Mouse (Mus musculus) layer of hippocampus, postnatal 10 days (tissue): Measurements from ENCODE around the gene Nrn1l. TPM values are rescaled to one million over a fixed set of nuclear protein-coding genes. Genes with fewer than 3 reads are reported as not detected.

Experiments
- DNase-seq, 2 experiments: peaks; one replicate each; pipeline ENCODE4 v3.0.0; 2021; ENCODE audit warnings: low spot score in 2 of 2
- total RNA-seq, 2 experiments: library from RNA; stranded (reverse); gene quantifications; 2 replicates each; pipeline ENCODE4 v1.2.3; 2021

Gene Nrn1l
- total RNA-seq, 2 experiments from 2014 or later = 0.66 to 1.5 TPM

DNA sequence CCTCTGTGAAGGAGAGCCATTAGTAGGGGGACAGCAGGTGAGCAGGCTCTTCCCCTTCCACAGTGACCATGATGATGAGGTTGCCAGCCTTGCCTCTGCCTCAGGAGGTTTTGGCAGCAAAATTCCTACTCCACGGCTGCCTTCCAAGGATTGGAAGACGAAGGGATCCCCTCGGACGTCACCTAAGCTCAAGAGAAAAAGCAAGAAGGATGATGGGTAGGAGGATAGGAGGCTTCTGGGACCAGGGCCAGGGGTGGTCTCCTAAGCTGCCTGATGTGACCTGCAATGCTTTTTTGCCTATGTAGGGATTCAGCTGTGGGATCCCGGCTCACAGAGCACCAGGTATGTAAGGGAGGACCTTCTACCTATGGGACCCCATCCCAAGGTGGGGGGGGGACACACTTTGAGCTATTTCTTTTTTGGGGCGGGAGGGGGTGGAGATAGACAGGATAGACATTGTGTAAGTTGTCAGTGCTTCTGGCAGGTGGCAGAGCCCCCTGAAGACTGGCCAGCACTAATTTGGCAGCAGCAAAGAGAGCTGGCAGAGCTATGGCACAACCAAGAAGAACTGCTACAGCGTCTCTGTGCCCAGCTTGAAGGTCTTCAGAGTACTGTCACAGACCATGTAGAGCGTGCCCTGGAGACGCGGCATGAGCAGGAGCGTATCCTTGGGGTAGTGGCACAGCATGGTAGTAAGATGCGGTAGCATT, 3.5 kb upstream of the Nrn1l start:
- DNase-seq = peak; percentile 40 to 52

DNA sequence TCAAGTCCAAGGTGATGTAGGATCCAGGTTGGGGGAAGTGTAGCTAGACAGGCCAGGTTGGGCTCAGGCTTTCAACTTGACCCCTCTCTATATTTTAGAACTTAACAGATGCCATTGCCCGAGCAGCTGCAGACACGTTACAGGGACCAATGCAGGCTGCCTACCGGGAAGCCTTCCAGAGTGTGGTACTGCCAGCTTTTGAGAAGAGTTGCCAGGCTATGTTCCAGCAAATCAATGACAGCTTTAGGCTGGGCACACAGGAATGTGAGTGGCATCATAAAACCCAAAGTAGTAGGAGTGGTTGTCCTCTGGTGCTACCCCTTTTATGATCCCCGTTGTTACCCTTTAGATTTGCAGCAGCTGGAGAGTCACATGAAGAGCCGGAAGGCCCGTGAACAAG, 2.5 kb upstream of the Nrn1l start:
- peak; percentile 80 for DNase-seq

DNA sequence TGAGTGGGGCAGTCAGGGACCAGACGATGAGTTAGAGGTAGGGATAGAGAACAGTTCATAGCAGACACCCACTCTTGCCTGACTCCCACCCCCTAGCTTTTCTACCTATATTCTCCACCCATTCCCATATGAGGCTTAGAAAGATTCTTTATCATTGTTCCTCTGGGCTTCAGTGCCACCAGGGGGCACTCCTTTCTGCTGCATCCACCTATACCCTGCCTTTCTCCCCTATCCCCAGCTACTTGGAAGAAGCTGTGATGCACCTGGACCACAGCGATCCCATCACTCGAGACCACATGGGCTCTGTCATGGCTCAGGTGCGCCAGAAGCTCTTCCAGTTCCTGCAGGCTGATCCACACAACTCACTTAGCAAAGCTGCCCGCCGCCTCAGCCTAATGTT, 935 bp upstream of the Nrn1l start:
- peak in 1 of 2 experiments; percentile 42 for DNase-seq

DNA sequence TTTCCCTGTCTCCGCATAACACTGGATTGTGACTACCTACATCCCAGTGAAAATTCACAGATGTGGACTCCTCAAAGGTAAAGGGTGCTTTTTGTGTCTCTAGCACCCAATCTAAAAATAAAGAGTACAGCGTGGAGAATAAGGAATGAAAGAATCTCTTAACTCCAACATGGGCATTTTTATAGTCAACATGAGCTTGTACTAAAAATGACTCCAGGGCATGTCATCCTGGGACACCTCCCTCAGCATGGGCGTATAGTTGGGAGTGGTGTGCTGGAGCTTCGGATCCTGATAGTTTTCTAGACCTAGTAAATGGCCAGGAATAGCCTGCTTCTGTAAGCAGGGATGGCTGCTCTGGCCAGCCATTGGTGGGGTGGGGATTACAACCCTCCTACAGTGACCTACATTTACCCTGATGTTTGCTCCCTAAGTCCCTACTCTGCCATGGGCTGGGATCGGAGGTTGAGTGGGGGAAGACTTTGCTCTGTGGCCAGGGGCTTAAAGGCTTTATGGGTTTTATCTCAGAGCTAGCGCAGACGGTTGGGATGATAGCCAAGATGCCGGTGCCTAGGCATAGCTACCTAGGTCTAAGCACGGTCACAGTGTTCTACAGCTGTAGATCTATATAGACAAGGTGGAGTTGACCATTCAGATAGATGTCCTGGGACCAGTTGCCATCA, 4.6 kb downstream of the Nrn1l start:
- no peak for DNase-seq

DNA sequence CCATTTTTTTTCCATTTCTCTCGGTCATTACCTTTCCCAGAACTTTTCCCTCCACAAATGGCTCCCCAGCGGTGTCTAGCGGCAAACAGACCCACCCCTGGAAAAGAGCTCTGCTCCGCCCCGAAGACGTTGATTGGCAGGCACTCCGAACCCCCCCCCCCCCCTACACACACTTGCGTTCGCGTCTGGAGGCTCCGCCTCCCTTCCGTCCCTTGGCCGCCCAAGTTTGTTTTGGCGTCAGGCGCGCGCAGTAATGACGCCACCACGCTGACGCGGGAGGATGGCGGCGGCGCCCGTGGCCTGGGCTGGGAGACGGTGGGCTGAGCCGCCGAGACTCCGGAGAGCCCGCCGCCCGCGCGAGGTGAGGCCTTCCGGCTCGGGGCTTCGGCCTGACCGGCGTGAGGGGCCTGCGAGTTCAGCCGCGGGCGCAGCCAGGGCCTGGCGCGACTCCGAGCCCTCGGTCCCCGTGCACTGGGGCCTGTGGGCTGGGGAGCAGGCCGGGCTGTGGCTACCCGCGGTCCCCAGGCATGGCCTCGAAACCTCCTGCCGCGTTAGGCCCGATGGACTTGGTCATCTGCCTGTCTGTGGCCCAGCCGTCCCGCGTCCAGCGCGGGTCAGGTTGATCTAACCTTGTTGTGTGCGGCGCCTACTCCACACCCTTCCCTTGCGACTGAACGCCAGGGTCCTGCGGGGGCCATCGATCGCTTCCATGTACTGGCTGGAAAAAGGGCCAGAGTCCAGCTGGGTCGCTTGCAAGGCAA, 7.0 kb downstream of the Nrn1l start, which contains the start of gene Pskh1:
Pskh1 (plus strand) TSS at position 262 of the 761 bp plus-strand sequence.
- peak; percentile 92 to 96 for DNase-seq

DNA sequence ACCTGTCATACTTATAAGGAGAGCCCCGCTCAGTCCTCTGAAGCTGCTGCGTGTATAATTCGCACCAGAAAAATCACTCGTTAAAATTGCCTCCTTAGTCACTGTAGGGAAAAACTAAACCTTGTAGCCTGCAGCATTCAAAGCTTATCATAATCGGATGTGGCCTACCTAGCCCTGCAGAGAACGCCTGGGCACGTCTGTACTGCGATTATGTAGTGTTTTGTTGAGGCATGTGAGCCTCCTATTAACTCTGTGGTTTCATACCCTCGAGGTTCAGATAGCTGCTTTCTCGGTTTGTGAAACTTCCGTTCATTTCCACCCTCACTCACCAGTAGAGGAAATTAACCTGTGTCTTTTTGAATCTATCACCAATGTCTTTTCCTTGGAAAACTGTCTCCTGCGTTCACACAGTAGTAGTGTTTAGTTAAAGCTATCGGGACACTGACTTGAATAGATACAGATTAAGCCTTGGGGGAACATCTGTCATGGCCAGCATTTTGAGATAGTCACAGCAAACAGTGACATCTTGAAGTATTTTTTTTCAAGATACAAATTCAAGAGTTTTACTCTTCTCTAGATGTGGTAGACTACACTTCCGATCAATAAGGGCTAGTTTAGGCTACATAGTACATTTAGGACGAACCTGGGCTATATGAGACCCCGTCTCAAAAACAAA, 7.7 kb downstream of the Nrn1l start:
- DNase-seq = no peak

DNA sequence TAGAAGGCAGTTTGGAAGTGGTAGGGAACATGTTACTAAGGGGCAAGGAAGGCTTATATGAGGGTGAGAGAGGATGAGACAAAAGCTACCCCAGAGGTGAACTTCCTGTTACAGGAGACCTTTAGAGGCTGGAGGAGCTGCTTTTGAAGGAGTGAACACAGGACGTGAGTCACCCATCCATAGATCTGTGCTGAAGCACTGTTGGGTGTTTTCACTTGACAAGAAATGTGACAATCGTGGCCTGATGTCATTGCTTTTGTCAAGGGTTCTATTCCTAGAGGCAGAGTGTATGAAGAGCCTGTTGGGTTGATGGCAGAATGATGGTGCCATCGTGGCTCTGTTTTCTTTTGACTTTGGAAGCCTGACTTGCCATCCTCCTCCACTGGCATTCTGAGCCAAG, 26.0 kb downstream of the Nrn1l start:
- no peak for DNase-seq

DNA sequence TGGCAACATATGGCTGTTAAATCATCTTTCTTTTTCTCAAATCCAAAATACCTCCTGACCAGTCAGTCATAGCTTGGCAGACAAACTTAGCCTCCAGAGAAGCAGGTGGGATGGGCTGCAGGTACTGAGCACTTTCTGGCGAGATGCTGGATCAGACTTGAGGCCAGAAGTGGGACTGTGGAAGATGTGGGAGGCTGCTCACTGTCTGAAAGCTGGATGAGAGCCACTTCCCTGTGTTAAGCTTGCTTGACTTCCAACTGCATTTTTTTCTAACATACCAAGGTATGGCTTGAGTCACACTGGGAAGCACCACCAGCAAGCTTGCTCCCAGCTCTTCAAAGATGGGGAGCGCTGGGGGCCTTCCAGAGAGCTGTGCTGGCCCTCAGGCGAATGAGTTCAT, 31.8 kb downstream of the Nrn1l start:
- DNase-seq = no peak

DNA sequence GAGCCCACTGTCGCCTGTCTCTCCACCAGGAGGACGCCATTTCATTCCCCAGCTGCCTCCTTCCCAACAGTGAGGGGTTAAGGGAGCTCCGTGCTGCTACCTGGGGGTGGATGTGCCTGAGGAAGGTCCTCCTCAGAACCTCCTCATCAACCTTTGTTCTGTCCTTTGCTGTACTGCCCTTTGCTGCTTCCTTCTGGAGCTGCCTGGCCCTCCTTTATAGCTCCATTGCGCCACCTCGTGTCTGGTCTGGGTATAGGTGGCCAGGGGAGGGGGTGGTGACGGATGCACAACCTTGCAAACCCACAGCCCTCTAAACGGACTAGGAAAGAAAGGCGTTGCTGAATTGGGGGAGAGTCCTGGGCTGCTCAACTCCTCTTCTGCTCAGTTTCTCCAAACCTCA, 37.2 kb downstream of the Nrn1l start:
- DNase-seq = peak; percentile 94 to 95

DNA sequence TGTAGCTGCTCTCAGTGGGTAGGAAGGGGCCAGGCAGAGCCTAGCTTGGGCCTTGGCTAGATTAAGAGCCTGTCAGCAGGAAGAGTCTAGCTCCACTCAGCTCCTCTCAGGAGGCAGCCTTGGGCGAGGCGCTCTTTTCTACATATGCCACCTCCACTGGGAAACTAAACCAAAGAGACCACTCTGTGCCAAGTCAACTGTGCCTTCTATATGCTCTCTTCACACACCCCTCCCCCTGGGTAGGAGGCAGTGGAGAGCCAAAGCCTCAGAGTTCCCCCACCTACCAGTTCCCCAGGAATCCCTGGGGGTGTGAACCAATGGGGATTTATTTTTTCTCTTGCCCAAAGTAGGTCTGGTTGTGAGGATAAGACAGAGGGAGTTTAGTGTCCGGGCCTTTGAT, 37.9 kb downstream of the Nrn1l start:
- no peak for DNase-seq

DNA sequence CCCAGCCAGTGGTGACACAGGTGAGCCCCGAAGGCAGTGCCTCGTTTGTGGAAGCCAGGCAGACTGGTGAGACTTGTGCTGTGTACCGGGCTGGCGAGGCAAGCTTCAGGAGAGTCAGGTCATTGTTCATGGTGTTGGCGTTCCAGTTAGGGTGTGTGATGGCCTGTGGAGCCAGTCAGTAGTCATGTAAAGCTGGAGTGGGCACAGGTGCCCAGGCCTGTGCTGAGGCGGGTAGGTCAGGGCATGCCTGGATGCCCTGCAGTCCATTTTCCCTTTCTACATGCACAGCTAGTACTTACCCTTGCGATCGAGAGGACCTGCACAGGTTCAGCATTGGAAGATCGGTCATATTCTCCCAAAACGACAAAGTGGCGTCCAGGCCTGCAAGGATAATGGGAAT, 39.2 kb downstream of the Nrn1l start:
- DNase-seq = no peak

DNA sequence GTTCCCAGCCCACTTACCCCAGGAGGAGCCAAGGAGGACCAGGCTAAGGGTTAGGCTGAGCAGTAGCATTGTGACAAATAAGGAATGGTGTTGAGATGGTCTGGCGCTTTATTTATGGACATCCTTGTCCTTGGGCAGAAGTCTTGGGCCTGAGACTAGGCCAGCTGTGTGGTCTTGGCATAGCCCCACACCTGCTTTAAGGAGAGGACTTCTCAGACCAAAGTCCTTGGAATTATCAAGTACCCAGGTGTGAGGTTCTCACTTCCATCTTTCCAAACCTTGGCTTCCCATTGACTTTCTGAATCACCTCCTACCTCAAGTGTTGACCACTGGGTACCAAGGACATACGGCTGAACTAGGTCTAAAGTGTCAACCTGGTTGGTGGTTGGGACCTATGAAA, 40.4 kb downstream of the Nrn1l start, which contains the start of gene Ctrl:
Ctrl (minus strand) TSS at position 101 of the 400 bp plus-strand sequence.
- no peak for DNase-seq

DNA sequence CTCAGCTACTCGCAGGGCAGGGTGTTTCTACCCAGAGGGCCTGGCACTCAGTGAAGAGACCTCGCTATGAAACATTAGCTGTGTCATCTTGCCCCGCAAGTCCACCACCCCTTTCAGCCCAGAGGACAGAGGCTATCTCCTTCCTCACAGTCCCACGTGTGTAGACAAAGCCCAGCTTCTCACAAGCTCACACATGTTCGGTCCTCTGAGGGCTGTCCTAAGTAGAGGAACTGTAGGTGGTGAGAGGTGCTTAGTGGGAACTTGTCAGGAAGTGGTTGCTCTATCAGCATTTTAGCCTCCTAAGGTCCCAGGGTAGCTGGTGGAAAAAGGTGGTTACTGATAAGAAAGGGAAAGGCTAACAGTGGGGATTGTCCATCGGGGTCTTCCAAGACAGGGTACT, 41.7 kb downstream of the Nrn1l start:
- no peak for DNase-seq

DNA sequence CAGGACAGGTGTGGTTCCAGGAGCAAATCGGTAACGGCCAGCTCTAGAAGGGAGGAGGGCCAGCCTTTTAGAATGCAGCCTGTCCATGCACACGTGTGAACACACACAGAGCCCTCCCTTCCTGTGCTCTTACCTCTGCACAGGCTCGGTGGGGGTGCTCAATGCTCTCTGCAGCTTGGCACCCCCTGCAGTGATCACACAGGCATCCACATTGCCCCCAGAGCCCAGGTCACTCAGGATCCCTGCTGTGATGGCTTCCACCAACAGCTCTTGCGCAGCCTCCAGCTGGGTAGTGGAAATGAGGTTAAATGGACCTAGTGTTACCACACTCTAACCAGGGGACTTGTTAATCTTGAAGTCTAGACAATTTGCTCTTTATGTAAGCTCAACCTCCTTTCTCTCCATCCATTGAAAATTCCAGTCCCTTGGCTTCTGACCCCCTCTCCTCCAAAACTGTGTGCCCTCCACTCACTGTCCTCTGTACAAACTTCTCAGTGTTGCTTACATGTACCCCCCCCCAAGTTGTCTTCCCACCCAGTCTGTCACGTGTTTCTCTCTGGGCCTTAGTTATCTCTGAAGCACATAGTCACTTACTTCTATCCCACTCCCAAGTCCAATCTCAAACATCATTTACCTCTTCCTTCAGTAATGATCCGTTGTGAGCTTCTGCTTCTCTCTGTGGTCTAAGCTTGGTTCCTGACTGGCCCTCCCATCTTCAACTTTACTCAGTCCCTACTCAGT, 42.7 kb downstream of the Nrn1l start:
- no peak for DNase-seq

DNA sequence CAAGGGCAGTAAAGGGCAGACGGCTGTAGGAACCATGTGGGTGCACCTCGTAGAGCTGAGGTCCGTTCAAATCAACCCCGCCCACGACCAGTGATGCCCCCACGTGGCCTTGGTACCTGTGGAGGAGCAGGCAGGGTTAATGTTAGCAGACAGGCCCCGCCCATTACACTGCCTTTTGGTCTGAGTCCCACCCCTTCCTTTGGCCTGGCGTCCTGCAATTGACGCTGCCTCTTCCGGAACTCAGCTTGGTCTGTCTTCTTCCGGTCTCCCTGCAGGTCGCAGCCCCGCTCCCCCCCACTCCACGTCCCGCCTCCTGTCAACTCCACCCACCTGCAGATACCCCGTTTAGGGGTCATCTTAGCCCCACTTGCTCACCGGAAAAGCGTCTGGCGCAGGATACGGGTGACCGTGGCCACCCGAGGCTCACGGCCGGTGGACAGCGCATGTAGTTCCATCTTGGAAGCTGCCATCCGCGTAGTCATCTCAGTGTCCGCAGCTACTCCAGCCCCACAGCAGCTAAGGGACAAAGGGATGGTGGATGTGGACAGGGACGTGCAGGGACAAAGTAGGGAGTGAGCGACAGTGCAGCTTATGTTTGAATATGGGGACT, 43.6 kb downstream of the Nrn1l start:
- peak; percentile 75 to 88 for DNase-seq

DNA sequence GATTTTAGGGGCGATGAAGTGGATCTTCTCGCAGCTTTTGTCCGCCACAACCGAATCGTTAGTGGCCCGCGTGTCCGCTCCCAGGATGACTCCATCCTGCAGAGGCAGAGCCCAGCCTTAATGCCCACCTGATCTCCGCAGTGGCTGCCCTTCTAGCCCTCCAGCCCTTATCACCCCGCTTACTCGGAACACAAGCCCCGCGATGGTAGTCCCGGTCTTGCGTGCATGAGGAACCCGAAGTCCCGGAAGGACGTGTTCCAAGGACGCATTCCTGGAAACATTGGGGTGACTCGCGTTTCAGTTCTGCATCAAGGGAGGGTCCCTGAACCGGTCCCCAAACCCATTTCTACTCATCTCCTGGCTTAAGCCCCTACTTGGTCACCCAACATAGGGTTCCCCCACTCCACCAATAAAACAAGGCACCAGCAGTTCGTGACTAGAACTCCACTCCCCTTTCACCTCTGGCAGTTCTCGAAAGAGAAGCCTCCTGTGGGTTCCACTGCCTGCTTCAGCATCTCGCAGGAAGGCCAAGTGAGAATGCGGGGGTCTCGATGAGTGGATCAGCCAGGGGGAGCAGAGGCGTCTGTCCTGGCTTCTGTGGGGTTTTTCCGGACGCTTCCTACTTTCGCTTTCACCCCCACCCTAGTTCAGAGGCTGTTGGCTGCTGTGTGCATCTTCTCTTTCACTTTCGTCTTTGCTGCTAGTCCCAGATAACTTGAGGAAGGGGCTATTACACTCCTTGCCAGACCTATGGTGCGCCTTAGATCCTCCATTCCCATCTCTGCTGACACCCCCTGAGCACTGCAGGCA, 44.3 kb downstream of the Nrn1l start:
- peak; percentile 48 to 59 for DNase-seq

DNA sequence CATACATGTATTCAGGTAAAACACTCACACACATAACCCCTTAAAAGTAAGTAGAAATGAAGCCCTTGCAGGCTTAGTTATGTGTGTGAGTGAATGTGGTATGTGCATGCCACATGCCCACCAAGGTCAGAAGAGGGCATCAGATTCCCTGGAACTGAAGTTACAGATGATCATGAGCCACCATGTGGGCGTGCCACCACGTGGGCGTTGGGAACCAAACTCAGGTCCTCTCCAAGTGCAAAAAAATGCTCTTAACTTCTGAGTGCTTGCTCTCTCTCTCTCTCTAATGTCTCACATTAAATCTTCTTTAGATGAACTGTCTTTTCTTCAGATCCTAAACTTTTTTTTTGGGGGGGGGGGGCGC, 44.9 kb downstream of the Nrn1l start, which contains the start of gene Psmb10:
Psmb10 (minus strand) TSS at position 139 of the 364 bp plus-strand sequence.
- no peak for DNase-seq

DNA sequence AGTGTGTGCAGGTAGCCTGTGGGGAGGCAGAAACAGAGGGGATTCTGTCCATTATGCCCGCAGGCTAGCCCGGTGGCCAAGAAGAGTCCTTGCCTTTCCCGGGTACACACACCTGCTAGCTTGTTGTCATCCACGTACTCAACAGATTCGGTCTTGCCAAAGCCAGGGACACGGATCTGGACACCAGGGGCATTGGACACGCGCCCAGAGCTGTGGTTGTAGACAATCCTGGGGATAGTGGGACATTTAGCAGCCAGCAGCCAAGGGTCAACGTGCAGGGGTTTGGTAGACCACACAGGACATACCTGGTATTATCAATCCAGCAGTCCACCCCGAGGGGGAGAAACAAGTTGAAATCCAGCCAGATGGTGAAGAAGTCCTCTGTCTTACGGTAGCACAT, 48.7 kb downstream of the Nrn1l start:
- no peak for DNase-seq

DNA sequence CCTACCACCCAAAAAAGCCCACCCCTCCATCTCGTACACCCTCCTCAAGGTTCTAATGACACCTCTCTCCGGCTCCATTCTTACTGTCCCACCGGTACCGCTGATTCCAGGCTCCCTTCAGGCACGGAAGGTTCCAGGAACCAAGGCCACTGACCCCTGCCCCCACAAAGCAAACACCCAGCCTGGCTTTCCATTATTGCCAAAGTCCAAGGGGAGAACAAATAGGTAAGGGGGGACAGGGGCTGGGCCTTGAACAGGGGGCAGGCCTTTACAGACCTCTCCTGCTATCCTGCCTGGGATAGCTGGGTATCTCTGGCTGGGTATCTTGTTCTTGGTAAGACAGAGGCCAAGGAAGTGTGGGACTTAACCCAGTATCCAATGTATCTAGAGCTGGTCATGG, 49.2 kb downstream of the Nrn1l start:
- DNase-seq = no peak
